Mouse (Mus musculus) embryo, embryonic 11.5 days (tissue): ENCODE measurements at regions not wholly inside any gene's neighbourhood (a gene's known extent, or its start where the extent isn't known, plus 50 kb on each side); places are given as distances from the start of the nearest gene placed in this dataset.

Source experiments
- DNase-seq: peaks from one replicate; pipeline ENCODE4 v3.0.0-alpha.2; 2012; ENCODE audit warnings: low read depth, low spot score

DNA sequence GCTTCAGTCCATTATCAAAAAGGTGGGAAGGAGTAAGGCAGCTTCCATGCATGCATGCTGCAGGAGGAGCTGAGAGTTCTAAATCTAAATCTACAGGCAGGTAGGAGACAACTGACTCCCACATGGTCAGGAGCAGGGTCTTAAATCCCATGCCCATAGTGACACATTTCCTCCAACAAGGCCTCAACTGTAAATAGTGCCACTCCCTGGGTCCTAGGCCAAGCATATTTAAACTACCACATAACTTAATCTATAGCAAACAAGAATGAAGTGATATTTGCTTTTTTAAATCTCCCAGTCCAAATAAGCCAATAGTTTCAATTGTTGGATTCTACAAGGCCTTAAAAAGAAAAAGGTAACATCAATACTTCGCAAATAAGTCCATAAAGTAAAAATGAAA is 1345.4 kb upstream of the Dsel start:
- no peak for DNase-seq

DNA sequence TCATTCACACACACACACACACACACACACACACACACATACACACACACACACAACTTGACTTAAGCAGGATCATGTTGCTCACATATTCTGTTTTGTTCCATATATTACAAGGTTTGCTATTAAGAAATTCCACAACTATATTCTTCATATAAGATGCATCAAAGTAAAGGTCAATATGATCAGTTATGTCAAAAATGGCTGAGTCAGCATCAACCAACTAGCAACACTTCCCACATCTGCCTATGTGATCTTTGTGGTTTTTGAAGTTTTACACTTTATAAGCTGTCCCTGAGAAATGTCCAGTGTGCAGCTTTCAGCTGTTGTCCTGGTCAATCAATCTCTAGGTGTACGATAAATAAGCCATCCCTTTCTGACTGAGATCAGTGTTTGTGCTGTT is 1339.3 kb upstream of the Dsel start:
- DNase-seq = no peak

DNA sequence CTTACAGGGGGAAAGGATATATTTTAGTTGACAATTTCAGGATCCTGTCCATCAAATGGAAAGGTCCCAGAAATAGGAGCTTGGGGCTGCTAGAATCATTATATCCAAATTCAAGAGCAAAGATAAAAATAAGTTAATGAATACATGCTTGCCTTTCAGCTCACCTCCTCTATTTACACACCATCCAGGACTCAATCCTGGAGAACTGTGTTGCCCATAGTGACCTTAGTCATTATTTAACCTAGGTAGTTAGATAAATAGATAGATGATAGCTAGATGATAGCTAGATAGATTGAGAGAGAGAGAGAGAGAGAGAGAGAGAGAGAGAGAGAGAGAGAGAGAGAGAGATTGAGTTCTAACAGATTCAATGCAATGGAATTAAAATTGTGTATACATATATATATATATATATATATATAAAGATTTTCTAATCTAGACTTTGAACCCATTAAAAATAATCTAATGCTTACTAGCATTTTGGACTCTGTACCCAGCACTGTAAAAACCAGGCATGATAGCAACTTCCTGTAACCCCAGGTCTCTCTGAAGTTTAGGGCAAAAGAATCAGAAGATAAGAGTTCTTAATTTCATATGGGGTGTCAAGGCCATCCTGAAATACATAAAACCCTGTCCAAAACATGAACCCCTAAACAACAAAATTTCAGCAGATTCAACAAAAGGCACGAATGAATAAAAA is 1329.5 kb upstream of the Dsel start:
- no peak for DNase-seq

DNA sequence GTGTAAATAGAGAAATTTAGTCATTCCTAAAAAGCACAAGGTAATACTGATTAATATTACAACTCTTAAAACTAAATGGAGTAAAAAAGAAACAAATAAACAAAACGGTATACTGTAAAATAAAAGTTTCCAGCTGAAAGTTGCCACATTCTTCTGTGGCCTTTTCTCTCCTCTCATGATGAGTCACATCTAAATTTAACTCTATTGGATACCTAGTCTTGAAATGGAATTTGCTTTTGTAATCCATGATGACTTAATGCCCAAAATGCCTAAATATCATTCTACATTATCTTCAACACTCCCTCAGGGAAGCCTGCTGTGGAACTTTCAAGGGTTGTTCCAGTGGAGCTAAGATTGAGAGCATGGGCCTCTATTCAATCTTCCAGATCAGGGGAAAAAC is 1298.5 kb upstream of the Dsel start:
- no peak for DNase-seq
